22 mouse cellular contexts compared by ENCODE assay signal in the genomic region with DNA sequence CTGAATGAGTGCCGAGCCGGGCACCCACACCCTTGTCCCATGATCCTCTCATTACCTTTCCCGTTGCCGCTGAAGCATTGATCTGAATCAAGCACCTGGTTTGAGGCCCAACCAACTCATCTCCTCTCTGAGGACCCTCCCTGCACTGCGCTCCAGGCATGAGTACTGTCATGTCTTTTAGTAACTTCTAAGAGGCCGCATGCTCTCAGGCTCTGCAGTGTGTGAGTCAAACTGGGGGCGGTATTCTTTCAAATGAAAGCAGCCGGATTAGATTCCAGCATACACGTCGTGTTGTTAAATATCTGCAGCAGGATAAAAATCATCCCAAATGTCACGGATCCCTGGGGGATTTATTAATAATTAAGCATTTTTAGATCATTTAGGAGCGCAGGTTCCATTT.
A peak's percentile ranks its signal among the peaks of the same experiment; 100 is the strongest.
DNase-seq lines count a peak whose midpoint lies in the region; ATAC-seq and TF ChIP-seq lines count a peak whose summit lies in the region.
"Had no signal": no experiment of that assay in that cellular context is flagged by ENCODE, and none has a peak within 500 bp of the region (broad histone marks: within the 10 kb centered on the region; RNA-seq: fewer than 3 reads in every experiment).

No protein-coding gene starts in this region.

- H3K27ac ChIP-seq in forebrain, embryonic 10.5 days, result 0 out of 2 replicates have a peak overlapping the region, but pooled peaks have one; percentile 4
- no peak overlapping the region for H3K27ac ChIP-seq in forebrain, embryonic 12.5 days
- H3K27ac ChIP-seq in hindbrain, embryonic 13.5 days, result 0 out of 2 replicates have a peak overlapping the region, but pooled peaks have one; percentile 23
- no peak overlapping the region for H3K27ac ChIP-seq in hindbrain, embryonic 16.5 days (ENCODE audit: low read depth, low read length)
- no peak overlapping the region for H3K27ac ChIP-seq in layer of hippocampus, adult 2 months
- H3K27ac ChIP-seq: embryonic facial prominence, embryonic 13.5 days; gastrocnemius, adult 2 months had no signal

- H3K4me3 ChIP-seq in forebrain, embryonic 10.5 days, result no peak overlapping the region
- no peak overlapping the region for H3K4me3 ChIP-seq in forebrain, embryonic 12.5 days (replicated peaks)
- H3K4me3 ChIP-seq in hindbrain, embryonic 13.5 days, result no peak overlapping the region
- H3K4me3 ChIP-seq in hindbrain, embryonic 16.5 days (ENCODE audit: low read length), result no peak overlapping the region
- no peak overlapping the region for H3K4me3 ChIP-seq in layer of hippocampus, adult 2 months
- H3K4me3 ChIP-seq: embryonic facial prominence, embryonic 13.5 days; gastrocnemius, adult 2 months; midbrain, embryonic 13.5 days had no signal

- TF ChIP-seq CTCF in layer of hippocampus, adult 2 months (conservative IDR thresholded peaks at IDR 0.05), result no peak

- no peaks in the 10 kb centered on the region for H3K27me3 ChIP-seq in forebrain, embryonic 10.5 days (ENCODE audit: poor library complexity, severe bottlenecking)
- no peaks in the 10 kb centered on the region for H3K27me3 ChIP-seq in forebrain, embryonic 12.5 days
- 0 out of 2 replicates have a peak, but pooled peaks cover 9% of the 10 kb centered on the region for H3K27me3 ChIP-seq in hindbrain, embryonic 13.5 days
- H3K27me3 ChIP-seq in hindbrain, embryonic 16.5 days (replicated peaks; ENCODE audit: control insufficient read depth, insufficient read depth, low read length), result no peaks in the 10 kb centered on the region
- H3K27me3 ChIP-seq: embryonic facial prominence, embryonic 13.5 days had no signal

- ATAC-seq in forebrain, embryonic 12.5 days (ENCODE audit: low FRiP score), result no peak
- ATAC-seq in hindbrain, embryonic 13.5 days (ENCODE audit: low FRiP score), result no peak
- ATAC-seq in hindbrain, embryonic 16.5 days, result no peak
- ATAC-seq: activated CD4-positive, CD25-positive, alpha-beta regulatory T cell, adult 4 months; inflammation-experienced regulatory T-cells, adult 6 months; midbrain, embryonic 13.5 days had no signal

- H3K4me2 ChIP-seq in forebrain, embryonic 12.5 days, result no peak overlapping the region
- H3K4me2 ChIP-seq in hindbrain, embryonic 13.5 days, result no peak overlapping the region
- H3K4me2 ChIP-seq in hindbrain, embryonic 16.5 days (ENCODE audit: low read length), result no peak overlapping the region
- H3K4me2 ChIP-seq: embryonic facial prominence, embryonic 13.5 days; midbrain, embryonic 13.5 days had no signal

- WGBS in forebrain, embryonic 10.5 days, result 85% methylated on average over 12 of the region's 12 CpGs
- 76% methylated on average over 12 of the region's 12 CpGs for WGBS in forebrain, embryonic 12.5 days
- WGBS in hindbrain, embryonic 13.5 days, result 75% methylated on average over 12 of the region's 12 CpGs
- 77% methylated on average over 12 of the region's 12 CpGs for WGBS in hindbrain, embryonic 16.5 days

- H3K36me3 ChIP-seq in forebrain, embryonic 10.5 days (replicated peaks), result no peaks in the 10 kb centered on the region
- no peaks in the 10 kb centered on the region for H3K36me3 ChIP-seq in forebrain, embryonic 12.5 days (replicated peaks)
- no peaks in the 10 kb centered on the region for H3K36me3 ChIP-seq in hindbrain, embryonic 13.5 days
- no peaks in the 10 kb centered on the region for H3K36me3 ChIP-seq in hindbrain, embryonic 16.5 days (ENCODE audit: control insufficient read depth, insufficient read depth, low read length)
- H3K36me3 ChIP-seq: embryonic facial prominence, embryonic 13.5 days; midbrain, embryonic 13.5 days had no signal

- no peak overlapping the region for H3K9ac ChIP-seq in forebrain, embryonic 12.5 days
- no peak overlapping the region for H3K9ac ChIP-seq in hindbrain, embryonic 13.5 days
- H3K9ac ChIP-seq in hindbrain, embryonic 16.5 days (ENCODE audit: low read depth, low read length), result no peak overlapping the region
- H3K9ac ChIP-seq: embryonic facial prominence, embryonic 13.5 days; midbrain, embryonic 13.5 days had no signal

- no peak for DNase-seq in forebrain, embryonic 10.5 days (ENCODE audit: extremely low spot score, low spot score)
- DNase-seq in right cerebral cortex, adult 18-20 months, result peak; percentile 30
- DNase-seq in right cerebral cortex, postnatal 36 days (ENCODE audit: low spot score in 2 of 2), result no peak
- DNase-seq in layer of hippocampus, adult 2 months (ENCODE audit: low spot score in 2 of 2), result no peak
- DNase-seq: adrenal gland, adult 8-10 months; cerebellum, adult 2 months; cerebellum, postnatal 25 days; gastrocnemius, adult 2 months; kidney, adult 18-20 months; kidney, postnatal 4 days; layer of hippocampus, adult 9-11 months; lung, adult 18-20 months; lung, postnatal 10 days; right cerebral cortex, postnatal 25 days; thymus, postnatal 36 days had no signal

- peaks cover 51% of the 10 kb centered on the region for H3K4me1 ChIP-seq in forebrain, embryonic 10.5 days
- peaks cover 37% of the 10 kb centered on the region for H3K4me1 ChIP-seq in forebrain, embryonic 12.5 days
- H3K4me1 ChIP-seq in hindbrain, embryonic 13.5 days (replicated peaks), result peaks cover 42% of the 10 kb centered on the region
- peaks cover 20% of the 10 kb centered on the region for H3K4me1 ChIP-seq in hindbrain, embryonic 16.5 days (ENCODE audit: control insufficient read depth, insufficient read depth, low read depth, low read length)

- H3K9me3 ChIP-seq in forebrain, embryonic 10.5 days, result no peaks in the 10 kb centered on the region
- H3K9me3 ChIP-seq in forebrain, embryonic 12.5 days, result no peaks in the 10 kb centered on the region
- H3K9me3 ChIP-seq in hindbrain, embryonic 13.5 days, result no peaks in the 10 kb centered on the region
- H3K9me3 ChIP-seq in hindbrain, embryonic 16.5 days (ENCODE audit: control insufficient read depth, low read length), result no peaks in the 10 kb centered on the region
- H3K9me3 ChIP-seq: embryonic facial prominence, embryonic 13.5 days; midbrain, embryonic 13.5 days had no signal

Comparison
In these comparisons a context has a peak if more than half of its experiments do, and no peak if none do; other contexts are left out.
1. H3K27ac ChIP-seq: peak in forebrain, embryonic 10.5 days (single experiment) and hindbrain, embryonic 13.5 days (single experiment); none in forebrain, embryonic 12.5 days (single experiment), hindbrain, embryonic 16.5 days (single experiment) and layer of hippocampus, adult 2 months (single experiment).